Mouse (Mus musculus) WW6 (cell line): ENCODE data around the gene Glud1.
"Not testable (repeated sequence)": the region's sequence is repeated elsewhere in the genome, so short reads cannot be mapped to it uniquely, and the experiment has no call there.

ENCODE experiments used
- DNase-seq: peaks from one replicate; pipeline ENCODE4 v3.0.0-alpha.2; 2013; ENCODE audit warnings: low read depth, low spot score

Gene Glud1

GRCm38 (mm10) chr14:34352523-34352922 is 42.0 kb downstream of the Glud1 start:
- no peak for DNase-seq

GRCm38 (mm10) chr14:34353326-34353725 is 42.8 kb downstream of the Glud1 start:
- DNase-seq: no peak

GRCm38 (mm10) chr14:34354456-34354855 is 43.9 kb downstream of the Glud1 start:
- DNase-seq: no peak

GRCm38 (mm10) chr14:34355301-34355700 is 44.8 kb downstream of the Glud1 start, which contains the start of gene Fam25c:
Fam25c (minus strand) TSS chr14:34355433.
- DNase-seq: no peak

GRCm38 (mm10) chr14:34357671-34358455 is 47.3 kb downstream of the Glud1 start:
- DNase-seq: no peak

GRCm38 (mm10) chr14:34359676-34360244 is 49.2 kb downstream of the Glud1 start:
- DNase-seq: no peak

- DNase-seq: no peak
These were observed 49.7 kb downstream of the Glud1 start for GRCm38 (mm10) chr14:34360251-34360650.

- no peak for DNase-seq
These were observed 51.6 kb downstream of the Glud1 start for GRCm38 (mm10) chr14:34362135-34362534.

- no peak for DNase-seq
These were observed 52.4 kb downstream of the Glud1 start for GRCm38 (mm10) chr14:34362726-34363445.

- DNase-seq: no peak
These were observed 53.1 kb downstream of the Glud1 start for GRCm38 (mm10) chr14:34363490-34364253.

- DNase-seq: not testable (repeated sequence)
These were observed 54.0 kb downstream of the Glud1 start for GRCm38 (mm10) chr14:34364254-34365146.

- no peak for DNase-seq
These were observed 54.6 kb downstream of the Glud1 start for GRCm38 (mm10) chr14:34365147-34365507.

- no peak for DNase-seq
These were observed 59.7 kb downstream of the Glud1 start for GRCm38 (mm10) chr14:34370203-34370602.

- no peak for DNase-seq
These were observed 60.4 kb downstream of the Glud1 start for GRCm38 (mm10) chr14:34370921-34371320.

GRCm38 (mm10) chr14:34371763-34372162 is 61.2 kb downstream of the Glud1 start:
- DNase-seq: no peak

GRCm38 (mm10) chr14:34372646-34373045 is 62.1 kb downstream of the Glud1 start:
- no peak for DNase-seq

- no peak for DNase-seq
These were observed 63.1 kb downstream of the Glud1 start for GRCm38 (mm10) chr14:34373581-34373980.

GRCm38 (mm10) chr14:34374577-34374976 is 64.0 kb downstream of the Glud1 start, which contains the start of gene Sncg:
Sncg (minus strand) TSS chr14:34374789.
- no peak for DNase-seq

GRCm38 (mm10) chr14:34375415-34375904 is 64.9 kb downstream of the Glud1 start, which contains the start of gene Mmrn2:
Mmrn2 (plus strand) TSS chr14:34375465.
- no peak for DNase-seq

GRCm38 (mm10) chr14:34375941-34376340 is 65.4 kb downstream of the Glud1 start:
- DNase-seq: no peak
